Mouse (Mus musculus) adrenal gland, adult (tissue): ENCODE data around the gene Utp14b.
A peak's percentile ranks its signal among the peaks of the same experiment; 100 is the strongest.

Experiments used
- DNase-seq, 2 experiments: peaks; one replicate each; pipeline ENCODE4 v3.0.0; 2022 to 2023; ENCODE audit warnings: low spot score in 1 of 2; ENCODE audit not compliant: inconsistent age in 2 of 2

The Utp14b gene

GRCm38 (mm10) chr1:78657671-78658440 is at the start of gene Utp14b, which contains the start of gene Acsl3:
Utp14b (plus strand) TSS chr1:78658038.
Acsl3 (plus strand) TSS chr1:78657825.
- peak; percentile 99 for DNase-seq

DNA sequence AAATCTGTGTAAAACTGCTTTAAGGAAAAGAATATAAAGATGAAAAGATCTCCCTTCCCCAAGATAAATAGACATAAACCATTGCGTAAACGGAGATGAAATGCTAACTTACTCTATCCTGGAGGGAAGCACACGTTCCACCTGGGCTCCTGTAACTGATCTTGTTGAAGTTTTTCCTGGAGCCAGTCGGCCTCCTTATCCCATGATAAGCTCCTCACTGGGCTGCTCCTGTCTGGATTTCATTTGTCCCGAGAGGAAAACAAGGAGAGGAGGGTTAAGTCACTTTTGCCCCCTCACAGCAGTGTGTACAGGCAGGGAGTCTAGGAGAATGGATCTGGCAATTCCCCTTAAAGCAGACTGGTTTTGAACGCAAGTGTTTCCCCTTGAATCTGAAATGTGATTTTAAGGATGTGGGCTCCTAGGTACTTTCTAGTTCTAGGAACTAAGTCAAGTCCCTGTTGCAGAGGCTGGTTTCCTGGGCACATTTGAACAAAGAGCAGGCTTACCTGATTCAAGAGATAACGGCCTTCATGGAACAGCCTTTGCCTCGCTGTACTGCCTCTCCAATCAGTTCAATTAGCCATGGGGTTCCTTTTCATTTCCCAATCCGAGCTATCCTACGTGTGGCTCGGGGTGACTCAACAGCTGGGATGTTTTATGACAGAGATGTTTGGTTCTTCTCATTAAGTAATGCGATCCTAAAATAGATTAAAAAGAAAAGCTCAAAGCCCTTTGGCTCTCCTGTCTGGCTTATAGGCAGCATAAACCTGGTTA is 48.5 kb upstream of the Utp14b start:
- DNase-seq = no peak

DNA sequence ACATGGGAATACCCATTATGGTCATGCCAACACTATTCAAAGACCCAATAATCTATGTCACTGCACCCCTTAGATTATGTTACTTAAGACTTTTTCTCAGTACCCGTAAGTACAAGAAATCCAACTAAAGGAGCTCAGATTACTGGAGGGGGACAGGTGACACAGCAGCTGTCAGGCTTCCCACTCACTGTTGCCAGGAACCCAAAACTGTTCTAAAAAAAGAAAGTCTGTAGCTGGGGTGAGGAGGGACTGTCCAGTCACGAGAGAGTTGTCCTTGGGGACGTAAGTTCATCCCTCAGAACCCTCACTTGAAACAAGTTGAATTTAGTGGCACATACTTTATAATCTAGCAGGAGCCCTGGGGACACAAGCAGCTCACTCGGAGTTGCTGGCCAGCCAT is 46.8 kb upstream of the Utp14b start:
- DNase-seq = no peak

- DNase-seq = no peak
Observed at GRCm38 (mm10) chr1:78612959-78613358, 44.9 kb upstream of the Utp14b start.

- no peak for DNase-seq
Observed at GRCm38 (mm10) chr1:78624352-78624751, 33.5 kb upstream of the Utp14b start.

- DNase-seq = peak in 1 of 2 experiments; percentile 36
Observed at GRCm38 (mm10) chr1:78634486-78634885, 23.4 kb upstream of the Utp14b start.

GRCm38 (mm10) chr1:78640871-78641270 is 17.0 kb upstream of the Utp14b start:
- no peak for DNase-seq

DNA sequence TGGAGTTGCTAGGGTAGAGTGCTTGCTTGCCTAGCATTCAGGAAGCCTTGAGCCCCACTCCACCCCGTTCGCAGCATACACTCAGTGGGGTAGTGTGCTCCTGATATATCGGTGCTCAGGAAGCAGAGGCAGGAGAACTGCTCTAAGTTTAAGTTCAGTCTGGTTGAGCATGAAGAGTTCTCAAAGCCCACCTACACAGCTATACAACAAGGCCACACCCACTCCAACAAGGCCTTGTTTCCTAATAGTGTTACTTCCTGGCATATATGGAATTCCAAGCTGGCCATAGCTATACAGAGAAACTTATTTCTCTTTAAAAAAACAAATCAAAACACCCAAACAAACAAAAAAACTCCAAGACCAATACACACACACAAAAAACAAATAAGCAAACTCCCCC is 16.0 kb upstream of the Utp14b start:
- no peak for DNase-seq

DNA sequence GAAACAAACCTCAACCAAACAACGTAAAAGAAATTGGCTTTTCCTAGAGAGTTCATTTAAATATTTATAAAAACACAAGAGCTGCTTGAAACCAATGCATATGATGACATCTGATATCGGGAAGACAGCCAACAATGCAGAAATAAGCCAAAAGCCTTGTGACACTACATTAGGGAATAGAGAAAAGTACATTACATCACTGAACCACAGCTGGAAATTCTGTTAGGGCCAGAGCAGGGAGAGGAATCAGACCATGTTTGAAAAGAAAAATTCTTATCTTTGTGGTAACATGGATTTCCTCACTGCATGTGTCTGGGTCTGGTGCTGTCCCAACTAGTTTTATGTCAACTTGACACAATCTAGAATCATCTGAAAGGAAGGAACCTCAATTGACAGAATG is 15.6 kb upstream of the Utp14b start:
- no peak for DNase-seq

GRCm38 (mm10) chr1:78647317-78647885 is 10.4 kb upstream of the Utp14b start:
- DNase-seq = no peak

- no peak for DNase-seq
Observed at GRCm38 (mm10) chr1:78649269-78650061, 8.4 kb upstream of the Utp14b start.

- DNase-seq = peak; percentile 82 to 91
Observed at GRCm38 (mm10) chr1:78656472-78656871, 1.4 kb upstream of the Utp14b start.

GRCm38 (mm10) chr1:78657021-78657629 is 713 bp upstream of the Utp14b start:
- DNase-seq = no peak

GRCm38 (mm10) chr1:78658441-78659269 is 817 bp downstream of the Utp14b start:
- peak; percentile 21 to 70 for DNase-seq

DNA sequence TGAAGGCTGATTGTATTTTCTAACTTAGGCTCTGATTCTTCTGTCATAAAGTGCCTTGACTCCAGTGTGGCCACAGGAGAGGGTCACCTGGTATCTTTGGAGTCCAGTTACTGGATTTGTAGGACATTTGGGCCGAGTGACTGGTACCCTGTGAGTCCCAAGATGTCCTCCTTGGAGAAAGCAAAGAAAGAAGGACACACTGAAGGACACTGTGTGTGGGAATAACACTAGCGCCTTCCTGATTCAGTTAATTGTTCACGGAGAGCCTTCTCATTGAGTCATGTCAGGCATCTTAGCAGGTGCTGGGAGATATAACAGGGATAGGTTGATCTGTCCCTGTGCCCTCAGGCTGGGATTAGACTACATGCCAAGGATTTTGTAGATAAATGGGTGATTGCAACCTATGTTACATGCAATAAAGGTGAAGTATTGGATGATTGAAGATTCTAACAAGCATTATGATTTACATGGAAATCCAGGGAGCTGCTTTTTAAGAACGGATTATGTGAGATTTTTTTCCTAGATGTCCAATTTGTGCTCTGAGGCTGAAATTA is 1.5 kb downstream of the Utp14b start:
- peak in 1 of 2 experiments; percentile 55 for DNase-seq

GRCm38 (mm10) chr1:78664326-78664725 is 6.5 kb downstream of the Utp14b start:
- DNase-seq = peak; percentile 30 to 59

GRCm38 (mm10) chr1:78665954-78666499 is 8.2 kb downstream of the Utp14b start:
- no peak for DNase-seq

GRCm38 (mm10) chr1:78666585-78666984 is 8.7 kb downstream of the Utp14b start:
- DNase-seq = no peak

GRCm38 (mm10) chr1:78682291-78682690 is 24.5 kb downstream of the Utp14b start:
- DNase-seq = no peak
